Mouse (Mus musculus): ENCODE measurements around the gene Fam120a.
A peak's percentile ranks its signal among the peaks of the same experiment; 100 is the strongest.

The Fam120a gene

DNA sequence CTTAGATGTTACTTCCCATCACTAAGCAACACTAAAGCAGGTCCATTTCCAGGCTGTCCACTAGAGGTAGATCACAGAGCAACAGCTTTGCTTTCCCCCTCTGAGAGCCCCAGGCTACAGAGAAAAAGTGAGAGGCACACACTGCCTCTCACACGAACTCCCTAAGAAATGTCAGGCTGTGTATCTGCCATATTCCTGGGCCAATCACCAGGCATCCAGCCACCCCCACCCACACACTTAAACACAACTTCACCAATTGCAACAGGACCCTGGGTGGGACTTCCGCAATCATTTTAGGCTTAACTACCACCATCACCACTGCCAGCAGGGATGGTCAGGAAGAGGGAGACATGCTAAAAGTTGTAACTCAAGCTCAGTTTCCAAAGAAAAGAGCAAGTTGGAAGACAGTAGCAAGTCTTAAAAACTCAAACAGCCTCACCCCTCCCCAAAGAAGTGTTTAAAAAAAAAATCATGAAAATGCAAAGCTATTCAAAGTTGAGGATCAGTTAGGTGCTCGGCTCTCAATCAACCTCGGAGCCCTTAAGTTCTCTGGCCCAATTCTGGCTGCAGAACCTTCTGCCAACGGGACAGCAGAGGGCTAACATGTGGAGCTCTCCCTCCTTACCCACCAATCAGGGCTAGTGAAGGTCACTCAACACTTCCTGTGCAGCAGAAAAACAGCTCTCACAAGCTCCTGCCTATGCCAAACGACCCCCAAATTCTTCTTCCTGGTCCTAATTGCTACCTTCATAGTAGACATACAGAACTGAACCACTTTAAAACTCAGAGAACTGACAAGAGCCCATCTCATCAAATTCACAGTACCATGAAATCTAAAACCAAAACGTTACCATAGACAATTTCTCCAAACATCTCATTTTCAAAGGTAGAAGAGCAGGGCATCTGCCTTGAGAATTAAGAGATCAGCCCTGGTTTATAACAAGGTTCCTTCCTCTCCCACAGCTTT lies 2.0 kb downstream of the Fam120a start:
- peak; percentile 31 to 45 for DNase-seq

DNA sequence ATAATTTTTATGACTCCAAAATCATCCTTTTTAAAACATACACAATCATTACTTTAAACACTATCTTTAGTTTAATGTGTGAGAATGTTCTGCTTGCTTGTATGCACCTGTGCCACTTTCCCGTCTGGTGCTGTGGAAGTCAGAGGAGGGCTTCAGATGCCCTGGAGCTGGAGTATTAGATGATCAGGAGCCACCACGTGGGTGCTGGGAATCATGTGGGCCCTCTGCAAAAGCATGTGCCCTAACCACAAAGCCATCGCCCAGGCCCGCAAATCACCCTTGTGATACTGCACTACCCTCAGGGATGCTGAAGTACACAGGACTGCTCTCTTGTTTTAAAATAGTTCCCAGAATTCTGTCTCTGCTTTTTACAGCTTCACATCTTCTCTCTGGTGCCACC lies 3.0 kb downstream of the Fam120a start:
- DNase-seq, result no peak

DNA sequence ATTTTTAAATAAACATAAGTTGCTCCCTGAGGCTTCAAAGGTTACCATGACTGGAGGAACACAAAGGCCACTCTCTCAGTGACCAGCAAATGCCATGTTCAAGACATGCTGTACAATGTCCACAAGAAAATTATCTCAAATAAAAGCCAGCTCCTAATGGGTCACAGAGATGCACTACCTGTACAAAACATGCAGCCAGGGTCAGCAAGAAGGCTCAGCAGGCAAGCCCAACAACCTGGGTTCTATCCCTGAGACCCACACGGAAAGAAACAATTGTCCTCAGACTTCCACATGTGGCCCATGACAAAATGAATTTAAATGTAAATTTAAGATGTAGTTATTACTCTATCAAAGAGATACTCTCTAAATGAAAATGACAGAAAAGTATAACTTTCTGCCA lies 4.7 kb downstream of the Fam120a start:
- no peak for DNase-seq

DNA sequence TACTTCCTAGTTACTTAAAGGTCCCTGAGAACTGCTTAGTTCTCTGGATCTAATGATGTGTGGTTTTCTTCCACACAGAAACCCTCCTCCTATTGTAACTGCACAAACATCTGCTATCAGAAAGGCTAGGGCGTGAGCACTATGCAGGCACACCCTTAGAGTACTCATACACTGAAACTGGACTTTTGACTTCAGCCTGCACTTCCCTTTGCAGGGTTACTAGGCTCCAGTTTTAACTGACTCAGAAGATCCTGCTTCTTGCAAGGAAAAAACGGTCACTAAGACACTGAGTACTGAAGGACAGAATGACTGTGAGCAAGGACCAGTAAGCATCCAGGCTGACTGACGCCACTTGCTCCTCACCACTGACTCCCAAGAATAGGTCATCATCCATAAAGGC lies 5.3 kb downstream of the Fam120a start:
- DNase-seq, result no peak

DNA sequence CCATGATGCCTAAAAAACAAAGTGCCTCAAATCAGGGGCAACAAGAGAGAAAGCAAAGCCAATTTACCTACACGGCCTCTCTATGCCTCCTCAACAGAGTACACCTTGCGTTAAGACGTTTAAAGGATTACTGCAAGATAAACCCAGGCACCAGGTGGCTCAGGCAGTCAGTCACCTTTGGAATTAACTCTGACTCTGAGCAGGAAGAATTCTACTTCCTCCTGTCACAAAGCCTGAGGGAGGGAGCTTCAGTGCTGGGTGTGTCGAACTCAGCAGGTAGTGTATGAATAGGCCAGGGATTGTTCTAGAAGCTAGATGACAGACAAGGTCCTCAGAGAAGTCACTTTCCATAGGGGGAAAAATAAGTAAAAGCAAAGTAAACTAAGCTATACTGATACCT lies 9.2 kb downstream of the Fam120a start:
- DNase-seq, result no peak

DNA sequence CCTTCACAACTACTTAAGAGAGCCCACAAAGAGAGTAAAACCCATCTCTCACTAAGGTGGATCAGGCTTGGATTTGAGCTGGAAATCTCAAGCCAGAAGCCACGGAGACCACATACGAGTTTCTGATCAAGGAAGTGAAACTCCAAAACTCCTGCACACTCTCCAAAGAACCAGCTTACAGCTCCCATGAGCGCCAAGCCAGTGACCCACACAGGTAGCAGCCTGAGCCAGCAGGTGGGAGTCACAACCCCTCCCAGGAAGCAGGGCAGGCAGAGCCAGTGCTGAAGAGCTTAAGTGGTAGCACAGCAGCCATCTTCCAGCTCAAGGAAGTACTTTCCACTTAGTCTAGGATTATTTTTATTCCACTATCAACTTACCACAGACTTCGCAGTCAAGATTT lies 13.0 kb downstream of the Fam120a start:
- no peak for DNase-seq

DNA sequence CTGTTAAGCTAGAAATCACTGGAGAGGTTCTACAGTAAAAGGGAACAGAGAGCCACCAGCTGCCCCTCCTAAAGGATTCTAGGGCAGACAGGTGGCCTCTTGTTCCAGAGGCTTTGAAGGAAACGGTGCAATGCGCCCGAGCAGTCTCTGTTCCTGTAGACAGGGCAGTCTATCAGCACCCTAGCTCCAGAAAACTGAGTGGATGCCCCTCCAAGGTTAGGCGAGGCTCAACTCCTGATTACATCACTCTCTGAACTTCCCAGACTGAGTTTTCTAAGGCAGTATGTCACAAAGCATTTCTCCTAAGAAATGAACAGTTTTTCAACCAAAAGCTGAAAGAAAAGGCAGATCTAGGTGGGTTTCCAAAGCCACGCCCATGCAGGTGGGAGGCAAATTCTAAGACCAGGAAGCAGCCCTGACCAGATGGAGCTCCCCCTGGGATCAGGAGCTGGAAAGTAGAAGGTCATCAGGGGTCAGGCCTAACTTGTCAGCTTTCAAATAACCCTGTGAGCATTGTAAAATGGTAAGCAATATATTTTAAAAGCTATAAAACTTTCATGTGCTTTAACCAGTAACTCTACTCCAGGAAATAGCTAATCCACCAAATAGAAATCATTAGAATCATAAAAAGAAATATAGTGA lies 17.1 kb downstream of the Fam120a start:
- DNase-seq, result no peak

DNA sequence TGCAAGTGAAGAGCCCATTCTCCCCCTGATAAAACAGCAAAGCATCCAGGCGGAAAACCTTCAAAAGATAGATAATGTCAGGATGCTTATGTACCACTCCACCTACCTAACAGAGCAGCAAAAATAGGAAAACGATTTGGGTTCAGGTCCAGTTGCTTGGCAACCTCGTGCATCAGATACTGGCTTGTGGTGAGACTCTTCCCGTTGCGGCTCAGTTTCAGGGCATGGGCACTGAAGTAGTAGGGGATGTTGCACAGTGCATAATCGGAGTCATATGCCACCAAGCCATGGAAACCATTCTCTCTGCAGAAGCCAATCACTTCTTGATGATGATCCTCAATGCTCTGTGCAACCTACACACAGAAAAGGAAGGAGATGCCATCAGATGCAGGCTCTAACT lies 18.9 kb downstream of the Fam120a start:
- DNase-seq, result no peak

DNA sequence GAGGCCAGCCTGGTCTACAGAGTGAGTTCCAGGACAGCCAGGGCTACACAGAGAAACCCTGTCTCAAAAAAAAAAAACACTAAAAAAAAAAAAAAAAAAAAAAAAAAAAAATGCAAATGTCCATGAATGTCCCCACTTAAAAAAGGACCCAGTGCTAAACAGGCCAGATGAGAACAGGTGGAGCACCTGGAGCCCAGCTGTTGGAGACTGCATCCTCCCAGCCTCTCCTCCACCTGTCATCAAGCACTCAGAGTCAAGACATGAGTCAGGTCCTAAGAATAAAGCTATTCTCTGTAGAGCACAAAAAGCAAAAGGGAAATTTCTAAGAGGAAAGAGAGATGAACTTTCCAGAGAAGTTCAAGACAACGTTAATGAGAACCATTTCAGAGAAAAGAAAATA lies 23.2 kb downstream of the Fam120a start:
- no peak for DNase-seq

DNA sequence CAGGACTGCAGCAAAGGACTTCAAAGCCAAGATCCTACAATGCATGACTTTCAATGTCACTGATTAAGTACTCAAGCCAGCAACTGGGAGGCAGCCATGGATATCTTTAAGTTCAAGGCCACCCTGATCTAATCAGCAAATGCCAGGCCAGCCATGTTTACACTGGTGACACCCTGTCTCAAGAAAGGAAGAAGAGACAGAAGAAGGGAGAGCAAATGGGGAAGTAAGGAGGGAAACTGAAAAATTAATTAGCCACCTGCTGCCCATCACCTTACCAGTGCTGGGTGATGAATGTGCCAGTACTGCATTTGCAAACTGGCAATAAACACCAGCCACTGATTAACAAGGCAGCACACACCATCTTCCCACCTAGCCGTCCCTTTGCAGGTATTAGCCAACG lies 25.3 kb downstream of the Fam120a start:
- DNase-seq, result no peak

DNA sequence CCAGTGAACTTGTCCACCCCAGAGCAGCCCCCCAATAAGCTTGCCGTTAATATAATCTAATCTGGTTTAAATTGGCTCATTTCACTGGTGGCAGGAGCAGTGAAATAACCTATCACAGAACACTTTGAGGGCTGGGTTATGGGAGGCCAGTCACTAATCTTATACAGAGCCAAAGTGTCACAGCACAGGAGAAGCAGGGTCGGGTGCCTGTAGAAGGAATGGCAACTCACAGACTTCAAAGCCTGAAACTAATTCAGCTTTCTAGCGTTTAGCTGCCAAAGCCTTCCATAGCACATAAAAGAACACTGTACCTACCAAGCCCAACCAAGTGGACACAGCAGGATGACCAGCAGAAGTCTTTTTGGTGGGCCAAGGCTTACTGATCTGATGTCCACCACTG lies 26.0 kb downstream of the Fam120a start:
- DNase-seq, result no peak

DNA sequence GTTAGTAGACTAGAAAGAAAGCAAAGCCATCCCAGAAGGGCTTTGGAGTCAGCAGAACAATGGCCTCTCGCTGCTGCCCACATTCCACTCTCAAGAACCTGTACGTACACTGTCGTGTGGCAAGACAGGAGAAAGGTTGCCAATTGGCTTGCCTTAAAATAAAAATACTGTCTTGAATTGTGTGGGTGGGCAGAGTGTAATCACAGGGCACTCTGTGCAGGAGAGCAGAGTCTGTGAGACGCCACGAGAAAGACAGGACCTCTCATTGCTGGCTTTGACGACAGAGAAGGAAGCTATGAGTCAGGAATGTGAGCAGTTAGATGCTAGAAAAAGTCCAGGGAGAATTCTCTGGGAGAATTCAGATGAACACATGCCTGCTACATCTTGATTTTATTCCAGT lies 33.2 kb downstream of the Fam120a start:
- DNase-seq, result no peak

DNA sequence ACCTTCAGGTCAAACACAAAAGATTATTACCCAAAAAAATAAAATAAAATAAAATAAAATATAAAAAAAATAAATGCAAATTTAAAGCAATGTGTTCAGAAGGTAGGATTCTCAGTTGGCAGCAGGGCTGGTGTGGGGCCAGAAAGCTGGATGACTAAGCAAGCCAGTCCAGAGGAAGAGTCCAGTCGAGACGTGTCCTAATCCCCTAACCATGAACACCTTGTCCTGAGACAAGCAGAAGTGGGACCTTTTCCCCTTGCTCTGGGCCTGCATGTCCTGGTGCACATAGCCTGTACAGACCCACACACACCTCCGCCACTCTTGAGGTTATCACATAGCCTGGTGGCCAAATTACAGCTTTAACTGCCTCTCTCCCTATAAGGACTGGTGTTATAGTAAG lies 35.1 kb downstream of the Fam120a start:
- no peak for DNase-seq

DNA sequence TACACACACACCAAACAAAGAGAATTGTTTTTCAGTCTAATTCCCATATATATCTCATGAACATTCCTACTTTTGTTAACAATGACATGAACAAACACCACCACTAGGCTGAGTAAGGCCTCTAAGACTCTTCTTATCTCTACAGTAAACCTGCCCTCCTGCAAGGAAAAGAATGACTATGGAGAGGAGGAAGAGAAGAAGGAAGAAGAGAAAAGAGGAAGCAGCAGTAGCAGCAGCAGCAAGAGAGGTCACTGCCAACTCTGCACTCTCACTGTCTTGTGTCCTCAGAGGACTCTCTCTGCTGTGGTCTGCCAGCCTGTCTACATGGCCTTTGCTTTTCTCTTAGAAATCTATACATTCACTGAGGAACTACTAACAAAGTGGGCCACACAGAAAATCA lies 36.1 kb downstream of the Fam120a start:
- DNase-seq, result no peak

DNA sequence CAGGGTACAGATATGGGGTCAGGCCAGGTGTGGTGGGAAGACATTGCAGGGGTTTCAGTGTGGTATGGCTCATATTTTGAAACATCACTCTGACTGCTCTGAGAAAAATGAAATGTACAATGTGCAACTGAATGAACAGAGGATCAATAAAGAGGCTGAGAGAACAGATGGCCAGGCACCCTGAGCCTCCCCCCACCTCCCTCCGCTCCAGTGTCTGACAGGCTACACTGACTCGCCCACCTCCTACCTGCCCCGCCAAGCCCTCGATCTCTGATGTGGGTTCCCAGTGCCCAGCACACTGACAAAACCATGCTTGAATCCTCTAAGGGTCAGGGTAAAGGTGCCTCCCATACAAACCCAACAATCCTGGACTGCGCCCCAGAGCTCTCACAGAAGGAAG lies 36.6 kb downstream of the Fam120a start:
- DNase-seq, result no peak

DNA sequence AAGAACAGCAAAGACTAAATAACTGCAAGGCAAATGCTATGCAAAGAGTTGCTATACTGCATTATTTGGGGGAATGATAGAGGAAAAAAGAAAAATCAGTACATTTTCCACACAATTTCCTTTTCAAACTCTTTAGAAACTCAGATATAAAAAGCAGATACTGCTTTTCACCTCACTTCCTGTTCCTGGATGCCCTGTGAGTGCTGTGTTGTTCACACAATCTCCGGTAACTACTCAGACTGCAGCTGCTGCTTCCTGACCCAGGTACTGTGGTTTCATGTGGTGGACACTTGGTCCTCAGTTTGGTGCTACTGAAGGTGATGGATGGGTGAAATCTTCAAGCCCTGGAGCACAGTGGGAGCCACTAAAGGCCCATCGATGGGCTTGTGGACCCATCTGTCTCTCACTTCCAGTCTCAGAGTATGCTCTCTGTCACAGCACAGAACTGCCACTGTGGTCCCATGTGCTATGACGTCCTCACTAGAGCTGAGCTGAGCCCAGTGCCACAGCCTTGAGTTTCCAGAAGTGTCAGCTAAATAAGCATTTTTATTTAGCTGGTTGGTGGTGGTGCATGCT lies 38.2 kb downstream of the Fam120a start:
- no peak for DNase-seq

DNA sequence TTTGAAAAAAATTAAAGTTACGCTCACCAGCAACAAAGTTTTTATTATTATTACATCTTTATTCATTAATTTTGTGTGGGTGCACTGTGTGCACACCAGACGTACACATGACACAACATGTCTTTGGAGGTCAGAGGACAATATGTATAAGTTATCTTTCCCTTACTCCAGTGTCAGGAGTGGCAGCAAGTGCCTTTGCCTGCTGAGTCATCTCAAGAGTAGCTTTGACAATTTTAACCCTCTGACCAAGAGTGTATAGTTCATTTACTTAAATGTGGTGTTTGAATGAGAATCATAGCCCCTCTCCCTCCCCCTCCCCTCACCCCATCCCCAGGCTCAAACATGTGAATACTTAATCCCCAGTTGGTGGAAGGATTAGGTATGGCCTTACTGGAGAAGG lies 40.2 kb downstream of the Fam120a start:
- no peak for DNase-seq

DNA sequence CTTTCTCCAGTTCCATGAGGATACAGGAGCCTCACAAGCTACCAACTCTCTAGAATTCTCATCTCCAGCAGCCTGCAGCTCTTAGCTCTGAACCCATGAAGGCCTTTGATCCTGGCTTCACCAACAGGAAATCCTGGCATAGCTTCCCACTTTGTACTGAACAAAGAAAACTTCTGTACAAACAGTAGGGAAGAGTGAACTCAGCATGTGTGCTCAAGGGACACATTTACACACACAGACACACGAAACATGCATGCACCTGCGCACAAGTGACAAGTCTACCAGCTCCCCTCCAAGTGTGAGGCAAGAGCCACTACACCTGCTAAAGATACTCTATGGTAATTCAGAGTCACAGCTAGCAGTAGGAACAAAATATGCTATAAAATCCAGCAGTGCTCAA lies 45.1 kb downstream of the Fam120a start:
- no peak for DNase-seq

DNA sequence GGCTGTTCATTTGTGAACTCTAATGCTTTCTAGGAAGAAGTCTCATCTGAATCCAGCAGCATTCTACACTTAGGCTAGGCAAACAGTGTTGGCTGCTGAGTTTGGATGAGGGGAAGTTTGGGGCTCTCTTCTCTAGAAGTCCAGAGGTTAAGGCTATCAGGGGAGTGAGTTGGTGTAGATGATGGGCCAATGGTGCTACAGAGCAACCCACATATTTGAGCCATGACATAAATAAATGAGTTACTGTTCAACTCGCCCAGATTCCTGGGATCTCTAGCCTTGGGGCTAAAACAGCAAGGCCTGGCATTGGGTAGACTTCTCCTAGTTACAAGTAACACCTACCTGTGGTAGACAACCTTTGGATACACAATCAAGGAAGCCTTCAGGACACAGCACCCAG lies 46.6 kb downstream of the Fam120a start:
- DNase-seq, result no peak

DNA sequence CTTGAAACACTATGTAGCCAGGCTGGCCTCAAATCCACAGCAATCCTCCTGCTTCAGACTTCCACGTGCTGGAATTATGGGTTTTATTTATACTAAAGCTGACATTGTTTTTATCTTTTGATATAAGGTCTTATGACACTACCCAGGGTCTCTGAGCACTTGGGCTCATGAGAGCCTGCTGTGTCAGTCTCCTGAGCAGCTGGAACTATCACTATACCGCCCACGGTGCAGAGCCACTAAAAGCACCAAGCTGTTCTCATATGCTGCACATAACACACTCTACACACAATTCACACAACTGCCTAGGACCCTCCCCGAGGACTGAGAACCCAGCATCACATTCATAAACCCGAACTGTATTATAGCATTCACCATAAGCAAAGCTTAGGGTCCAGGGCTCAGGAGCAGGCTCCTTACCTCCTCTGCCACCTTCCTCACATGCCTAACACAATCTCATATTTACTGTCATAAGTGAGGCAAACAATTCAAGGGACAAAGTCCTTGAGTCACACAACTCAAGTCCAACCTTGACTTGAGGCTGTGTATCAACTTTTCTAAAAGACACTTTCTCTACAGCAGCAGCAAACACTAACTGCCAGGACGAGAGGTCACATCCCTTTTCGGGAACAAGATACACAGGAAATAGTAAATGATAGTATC lies 47.9 kb downstream of the Fam120a start:
- DNase-seq, result no peak

DNA sequence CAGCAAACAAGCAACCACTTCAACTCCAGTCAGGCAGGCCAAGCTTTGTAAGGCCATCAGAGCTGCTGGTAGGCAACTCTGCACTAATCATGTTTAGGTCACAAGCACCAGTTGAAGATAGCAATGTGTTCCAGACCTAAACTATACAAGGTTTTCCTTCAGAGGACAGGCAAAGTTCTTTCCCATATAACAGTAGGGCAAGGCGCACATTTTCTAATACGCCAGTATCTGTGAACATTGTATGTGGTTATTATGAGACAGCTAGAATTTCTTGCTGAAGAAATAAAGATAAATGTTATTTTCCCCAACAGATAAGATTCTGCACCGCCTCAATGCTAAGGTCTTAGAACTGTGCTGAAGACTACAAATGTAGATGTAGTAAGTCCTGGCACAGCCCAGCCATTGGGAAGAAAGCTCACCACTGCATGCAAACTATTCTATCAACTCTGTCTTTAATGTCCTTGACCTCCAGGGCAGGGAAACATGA lies 50.7 kb downstream of the Fam120a start:
- DNase-seq, result no peak

DNA sequence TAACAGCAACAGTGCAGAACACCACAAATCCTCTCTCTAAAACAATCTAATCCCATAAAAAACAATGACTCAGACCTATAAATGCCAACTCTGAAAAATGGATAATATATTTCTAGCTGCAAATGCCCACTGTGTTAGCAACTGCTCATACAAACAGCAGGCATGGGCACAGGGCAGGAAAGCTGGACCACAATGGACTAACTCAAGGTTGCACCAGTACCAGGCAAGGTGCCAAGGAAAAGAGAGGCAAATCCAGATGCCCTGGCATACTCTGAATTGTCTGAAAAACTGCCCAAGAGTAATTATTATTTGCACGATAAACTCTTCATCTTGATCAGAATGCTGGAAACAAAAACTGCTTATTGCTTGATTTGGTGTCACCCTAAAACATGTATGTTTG lies 54.1 kb downstream of the Fam120a start:
- peak in 1 of 2 experiments; percentile 26 for DNase-seq

DNA sequence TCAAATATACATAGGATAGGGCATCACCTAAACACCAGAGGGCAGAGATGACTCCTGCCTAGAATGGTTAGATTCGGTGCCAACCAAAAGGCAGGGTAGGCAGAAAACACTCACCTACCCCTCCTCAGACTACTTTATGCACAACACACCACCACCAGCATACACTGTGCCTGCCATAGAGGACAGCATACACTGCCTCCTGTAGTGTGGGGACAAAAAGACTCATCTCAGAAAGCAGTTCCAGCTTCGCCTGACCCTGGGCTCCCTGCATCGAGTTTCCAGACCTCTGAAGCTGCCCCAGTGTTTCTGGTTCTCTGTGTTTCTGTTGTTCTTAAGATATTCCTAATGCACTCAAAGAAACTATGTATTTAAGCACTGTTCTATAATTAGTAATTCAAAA lies 54.7 kb downstream of the Fam120a start:
- DNase-seq, result no peak
